Mouse (Mus musculus) embryonic facial prominence, embryonic 10.5 days (tissue): ENCODE measurements around the gene Brpf1. TPM values are rescaled to one million over a fixed set of nuclear protein-coding genes. Genes with fewer than 3 reads are reported as not detected.

Source experiments
- DNase-seq: peaks from one replicate; pipeline ENCODE4 v3.0.0-alpha.2; 2017; ENCODE audit warnings: low spot score
- H3K27ac ChIP-seq: fragments of 300-500 bp; sonication (generic); replicated peaks from 2 replicates; pipeline ENCODE4 v1.5.1; 2016; ENCODE audit warnings: mild to moderate bottlenecking
- H3K27me3 ChIP-seq: fragments of 300-500 bp; sonication (generic); replicated peaks from 2 replicates; pipeline ENCODE4 v1.6.1; 2016; ENCODE audit warnings: low read depth, mild to moderate bottlenecking; ENCODE audit not compliant: poor library complexity, severe bottlenecking
- H3K36me3 ChIP-seq: fragments of 300-500 bp; sonication (generic); replicated peaks from 2 replicates; pipeline ENCODE4 v1.6.1; 2016; ENCODE audit warnings: mild to moderate bottlenecking, moderate library complexity
- H3K4me1 ChIP-seq: fragments of 300-500 bp; sonication (generic); 2 replicates; pipeline ENCODE4 v1.6.1; 2016
- H3K4me3 ChIP-seq: fragments of 300-500 bp; sonication (generic); 2 replicates; pipeline ENCODE4 v1.5.1; 2016; ENCODE audit warnings: mild to moderate bottlenecking, moderate library complexity
- H3K9me3 ChIP-seq: fragments of 300-500 bp; sonication (generic); 2 replicates; pipeline ENCODE4 v1.6.1; 2016; ENCODE audit warnings: mild to moderate bottlenecking
- WGBS: fragments of 180-500 bp; shearing (Covaris S2); methylation state at CpG from one replicate; pipeline ENCODE4 v1.1.7; 2016; 5-methylcytosine and 5-hydroxymethylcytosine counted together
- polyA plus RNA-seq: library from polyadenylated mRNA; unstranded; fragments of >200 nt; fragmentation: Nextera tagmentation; extraction: Ambion mirVana; gene quantifications from 2 replicates; pipeline ENCODE4 v1.2.1, GENCODE M21; 2016

The Brpf1 gene
- polyA plus RNA-seq, 1 experiment from 2014 or later: 24.8 TPM

GRCm38 (mm10) chr6:113343177-113344092 lies 36.5 kb downstream of the Brpf1 start, which contains the start of gene Camk1:
Camk1 (minus strand) TSS chr6:113343984.
- no peaks in the 10 kb centered on the region for H3K27me3 ChIP-seq
- no peaks in the 10 kb centered on the region for H3K9me3 ChIP-seq
- H3K36me3 ChIP-seq: peaks cover 21% of the 10 kb centered on the region
- peak; percentile 81 for DNase-seq
- H3K4me1 ChIP-seq: peaks cover 29% of the 10 kb centered on the region
- WGBS: 16% methylated on average over 32 of the region's 32 CpGs
- H3K4me3 ChIP-seq: peak within 1 kb of the TSS; percentile 77
- H3K27ac ChIP-seq: peak within 1 kb of the TSS; percentile 88

DNA sequence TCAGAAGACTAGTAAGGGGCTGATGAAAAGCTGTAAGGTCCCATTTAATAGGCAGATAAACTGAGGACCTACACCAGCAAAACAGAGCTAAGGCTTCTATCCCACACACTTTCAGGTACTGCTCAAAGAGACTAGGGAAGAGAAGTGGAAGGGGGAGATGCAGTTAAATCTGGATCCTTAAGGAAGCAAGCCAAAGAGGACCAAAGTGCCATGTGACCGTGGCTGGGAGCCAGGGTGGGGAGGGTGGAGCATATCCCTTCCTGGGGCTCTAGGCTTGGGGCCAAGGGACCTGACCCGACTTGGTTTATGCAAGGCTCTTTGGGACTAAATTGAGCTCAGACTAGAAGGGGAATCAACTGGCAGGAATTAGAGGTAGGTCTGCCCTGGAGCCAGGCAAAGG lies 37.4 kb downstream of the Brpf1 start:
- DNase-seq: no peak
- no peaks in the 10 kb centered on the region for H3K9me3 ChIP-seq
- peak overlapping the region; percentile 77; the same call in 1 of the 2 replicates for H3K4me3 ChIP-seq
- peaks cover 12% of the 10 kb centered on the region for H3K36me3 ChIP-seq
- peaks cover 29% of the 10 kb centered on the region for H3K4me1 ChIP-seq
- H3K27me3 ChIP-seq: no peaks in the 10 kb centered on the region
- H3K27ac ChIP-seq: peak overlapping the region; percentile 88
- WGBS: 56% methylated on average over 2 of the region's 2 CpGs

DNA sequence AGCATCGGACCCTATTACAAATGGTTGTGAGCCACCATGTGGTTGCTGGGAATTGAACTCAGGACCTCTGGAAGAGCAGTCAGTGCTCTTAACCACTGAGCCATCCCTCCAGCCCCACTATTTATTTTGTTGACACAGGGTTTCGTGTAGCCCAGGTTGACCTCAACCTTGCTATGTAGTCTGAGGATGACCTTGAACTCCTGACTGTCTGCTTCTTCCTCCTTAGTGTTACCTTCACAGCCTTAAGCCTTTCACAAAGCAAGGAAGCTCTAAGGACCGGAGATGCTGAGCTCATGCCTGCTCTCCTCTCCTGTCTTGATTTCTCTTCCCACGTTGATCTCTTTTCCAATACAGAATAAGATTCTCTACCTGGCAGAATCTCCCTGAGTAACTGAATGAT lies 40.0 kb downstream of the Brpf1 start:
- Histone ChIP-seq H3K4me1 (peaks cover 25% of the 10 kb centered on the region), H3K4me3 (no peak overlapping the region), H3K36me3 (no peaks in the 10 kb centered on the region), H3K27me3 (no peaks in the 10 kb centered on the region), H3K27ac (no peak overlapping the region), H3K9me3 (no peaks in the 10 kb centered on the region)
- 78% methylated on average over 4 of the region's 4 CpGs for WGBS
- no peak for DNase-seq

- H3K27me3 ChIP-seq: no peaks in the 10 kb centered on the region
- H3K4me3 ChIP-seq: no peak overlapping the region
- H3K4me1 ChIP-seq: no peaks in the 10 kb centered on the region
- DNase-seq: no peak
- no peaks in the 10 kb centered on the region for H3K9me3 ChIP-seq
- no peaks in the 10 kb centered on the region for H3K36me3 ChIP-seq
- H3K27ac ChIP-seq: no peak overlapping the region
These were observed 43.6 kb downstream of the Brpf1 start for GRCm38 (mm10) chr6:113350538-113350937.

- no peak for DNase-seq
- Histone ChIP-seq H3K27ac (no peak overlapping the region), H3K4me1 (no peaks in the 10 kb centered on the region), H3K9me3 (no peaks in the 10 kb centered on the region), H3K36me3 (no peaks in the 10 kb centered on the region), H3K4me3 (no peak overlapping the region), H3K27me3 (no peaks in the 10 kb centered on the region)
- WGBS: 82% methylated on average over 1 of the region's 1 CpGs
These were observed 44.2 kb downstream of the Brpf1 start for GRCm38 (mm10) chr6:113351161-113351560.

DNA sequence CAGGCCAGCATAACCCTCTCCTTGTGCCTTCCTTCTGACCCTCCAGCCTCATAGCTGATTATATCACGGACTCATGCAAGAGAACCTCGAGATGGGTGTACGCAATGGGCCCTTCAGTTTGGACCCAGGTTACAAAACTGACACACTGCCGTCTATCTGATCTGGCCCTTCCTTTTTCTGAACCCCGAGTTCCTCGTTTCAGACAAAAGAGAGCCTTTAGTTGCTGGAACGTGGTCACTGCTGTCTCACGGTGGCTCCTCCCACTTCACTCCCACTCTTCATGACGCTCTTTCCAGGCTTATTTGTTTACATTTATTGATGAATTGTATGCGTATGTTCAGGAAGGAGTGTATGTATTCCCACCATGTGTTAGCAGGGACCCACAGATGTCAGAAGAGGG lies 44.7 kb downstream of the Brpf1 start:
- no peak for DNase-seq
- 64% methylated on average over 10 of the region's 10 CpGs for WGBS
- H3K27me3 ChIP-seq: no peaks in the 10 kb centered on the region
- no peak overlapping the region for H3K4me3 ChIP-seq
- no peaks in the 10 kb centered on the region for H3K4me1 ChIP-seq
- no peaks in the 10 kb centered on the region for H3K36me3 ChIP-seq
- H3K27ac ChIP-seq: no peak overlapping the region
- H3K9me3 ChIP-seq: no peaks in the 10 kb centered on the region

DNA sequence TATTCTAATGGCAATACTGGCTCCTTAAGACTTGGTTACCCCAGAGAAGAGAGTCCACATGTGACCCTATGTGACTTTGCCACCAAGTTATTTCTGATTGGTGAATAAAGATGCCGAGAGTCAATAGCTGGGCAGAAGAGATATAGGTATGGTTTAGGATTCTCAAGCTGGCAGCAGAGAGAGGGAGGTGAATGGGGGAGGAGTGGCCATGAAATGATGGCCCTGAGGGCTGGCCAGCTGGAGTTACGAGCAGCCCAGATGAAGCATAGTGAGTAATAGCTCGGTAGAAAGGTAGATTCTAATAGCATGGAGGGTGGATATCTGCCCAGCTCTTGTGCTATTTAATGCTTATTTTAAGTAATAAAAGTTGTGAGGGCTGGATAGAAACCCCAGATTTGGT lies 45.9 kb downstream of the Brpf1 start:
- Histone ChIP-seq H3K9me3 (no peaks in the 10 kb centered on the region), H3K27ac (no peak overlapping the region), H3K36me3 (no peaks in the 10 kb centered on the region), H3K4me3 (no peak overlapping the region), H3K4me1 (no peaks in the 10 kb centered on the region), H3K27me3 (no peaks in the 10 kb centered on the region)
- WGBS: 74% methylated on average over 3 of the region's 3 CpGs
- DNase-seq: no peak

GRCm38 (mm10) chr6:113353696-113354095 lies 46.8 kb downstream of the Brpf1 start:
- Histone ChIP-seq H3K27me3 (no peaks in the 10 kb centered on the region), H3K9me3 (no peaks in the 10 kb centered on the region), H3K27ac (no peak overlapping the region), H3K4me1 (no peaks in the 10 kb centered on the region), H3K36me3 (no peaks in the 10 kb centered on the region), H3K4me3 (no peak overlapping the region)
- DNase-seq: no peak
- 78% methylated on average over 3 of the region's 3 CpGs for WGBS

- Histone ChIP-seq H3K4me1 (no peaks in the 10 kb centered on the region), H3K27ac (no peak overlapping the region), H3K9me3 (no peaks in the 10 kb centered on the region), H3K36me3 (peaks cover 5% of the 10 kb centered on the region), H3K27me3 (no peaks in the 10 kb centered on the region), H3K4me3 (no peak overlapping the region)
- WGBS: 70% methylated on average over 4 of the region's 4 CpGs
- no peak for DNase-seq
These were observed 54.5 kb downstream of the Brpf1 start for GRCm38 (mm10) chr6:113361476-113361875.

GRCm38 (mm10) chr6:113362241-113362640 lies 55.3 kb downstream of the Brpf1 start:
- Histone ChIP-seq H3K27ac (no peak overlapping the region), H3K27me3 (no peaks in the 10 kb centered on the region), H3K4me3 (no peak overlapping the region), H3K36me3 (peaks cover 13% of the 10 kb centered on the region), H3K9me3 (no peaks in the 10 kb centered on the region), H3K4me1 (no peaks in the 10 kb centered on the region)
- no peak for DNase-seq
- 94% methylated on average over 1 of the region's 1 CpGs for WGBS

DNA sequence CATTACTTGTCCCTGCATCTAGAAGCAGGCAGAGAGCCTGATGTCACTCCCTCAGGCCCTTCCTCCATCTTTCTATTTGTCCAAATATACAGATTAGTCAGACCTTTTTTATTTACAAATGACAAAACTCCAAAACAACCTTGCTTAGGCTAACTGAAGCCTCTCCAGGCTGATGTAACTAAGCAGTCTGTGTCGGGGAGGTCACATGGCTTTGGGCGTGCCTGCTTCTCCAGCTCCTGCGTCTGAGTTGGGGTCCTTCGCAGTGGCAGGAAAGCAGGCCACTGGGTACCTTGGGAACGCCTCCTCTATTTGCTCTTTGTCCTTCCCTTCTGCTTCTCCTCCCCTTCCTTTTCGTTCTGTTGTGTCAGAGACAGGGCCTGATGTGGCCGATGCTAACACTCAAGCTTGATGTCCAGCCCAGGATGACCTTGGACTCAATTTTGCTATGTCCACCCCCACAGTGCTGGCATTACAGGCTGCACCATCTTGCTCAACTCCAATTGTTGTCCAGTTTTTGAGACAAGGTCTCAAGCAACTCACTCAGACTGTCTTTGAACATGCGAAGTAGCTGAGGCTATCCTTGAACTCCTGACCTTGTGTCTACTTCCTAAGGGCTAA lies 57.7 kb downstream of the Brpf1 start:
- Histone ChIP-seq H3K36me3 (peaks cover 30% of the 10 kb centered on the region), H3K4me1 (no peaks in the 10 kb centered on the region), H3K9me3 (no peaks in the 10 kb centered on the region), H3K4me3 (no peak overlapping the region), H3K27me3 (no peaks in the 10 kb centered on the region), H3K27ac (no peak overlapping the region)
- WGBS: 69% methylated on average over 8 of the region's 8 CpGs
- DNase-seq: no peak

GRCm38 (mm10) chr6:113366639-113367038 lies 59.7 kb downstream of the Brpf1 start:
- H3K9me3 ChIP-seq: no peaks in the 10 kb centered on the region
- no peak overlapping the region for H3K4me3 ChIP-seq
- whole genome bisulfite sequencing: 91% methylated on average over 6 of the region's 6 CpGs
- no peak for DNase-seq
- no peaks in the 10 kb centered on the region for H3K4me1 ChIP-seq
- H3K27me3 ChIP-seq: no peaks in the 10 kb centered on the region
- no peak overlapping the region for H3K27ac ChIP-seq
- H3K36me3 ChIP-seq: peaks cover 50% of the 10 kb centered on the region

DNA sequence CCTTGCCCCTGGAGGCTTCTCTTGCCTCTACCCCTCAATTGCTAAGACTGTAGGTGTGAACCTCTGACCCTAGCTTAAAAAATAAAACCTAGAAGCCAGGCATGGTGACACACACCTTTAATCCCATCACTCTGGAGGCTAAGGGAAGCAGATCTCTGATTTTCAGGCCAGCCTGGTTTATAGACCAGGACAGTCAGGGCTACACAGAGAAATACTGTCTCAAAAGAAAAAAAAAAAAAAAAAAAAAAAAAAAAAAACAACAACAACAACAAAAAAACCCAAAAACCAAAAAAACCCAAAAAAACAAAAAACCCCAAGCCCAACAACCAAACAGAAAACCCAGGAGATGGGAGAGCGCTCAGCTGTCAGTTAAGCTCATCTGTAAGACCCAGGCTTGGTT lies 60.6 kb downstream of the Brpf1 start:
- WGBS: 97% methylated on average over 1 of the region's 1 CpGs
- Histone ChIP-seq H3K4me1 (no peaks in the 10 kb centered on the region), H3K27ac (0 out of 2 replicates have a peak overlapping the region, but pooled peaks have one; percentile 37), H3K9me3 (no peaks in the 10 kb centered on the region), H3K36me3 (peaks cover 59% of the 10 kb centered on the region), H3K27me3 (no peaks in the 10 kb centered on the region), H3K4me3 (no peak overlapping the region)
- DNase-seq: no peak
